Mouse (Mus musculus) liver, postnatal 0 days (tissue): ENCODE data around the gene Sqor.

Experiments used
- CTCF ChIP-seq: sonication (generic); IDR thresholded peaks from 2 replicates; pipeline ENCODE4 v1.5.1; 2016; ENCODE audit warnings: antibody characterized with exemption, low read depth
- EP300 ChIP-seq: IDR thresholded peaks from 2 replicates; pipeline ENCODE4 v1.6.1; 2016; ENCODE audit warnings: antibody characterized with exemption, low read depth, mild to moderate bottlenecking

GRCm38 (mm10) chr2:122739023-122739422 lies 26.0 kb upstream of the Sqor start:
- TF ChIP-seq EP300 (no peak), CTCF (no peak)
